Mouse (Mus musculus) cerebellum, adult 9-10 months (tissue): ENCODE measurements around the gene Psmb4.
"Not testable (repeated sequence)": the region's sequence is repeated elsewhere in the genome, so short reads cannot be mapped to it uniquely, and the experiment has no call there.

Experiments used
- DNase-seq: peaks from one replicate; pipeline ENCODE4 v3.0.0; 2022

The Psmb4 gene

GRCm38 (mm10) chr3:94904759-94905158 lies 18.0 kb upstream of the Psmb4 start:
- DNase-seq, result not testable (repeated sequence)

GRCm38 (mm10) chr3:94902747-94903146 lies 16.0 kb upstream of the Psmb4 start:
- DNase-seq, result peak; percentile 57

GRCm38 (mm10) chr3:94894076-94894475 lies 7.3 kb upstream of the Psmb4 start:
- DNase-seq, result no peak

GRCm38 (mm10) chr3:94888595-94888994 lies 1.8 kb upstream of the Psmb4 start:
- no peak for DNase-seq

- no peak for DNase-seq
These were observed 4.2 kb downstream of the Psmb4 start for GRCm38 (mm10) chr3:94882579-94882978.

GRCm38 (mm10) chr3:94881840-94882239 lies 4.9 kb downstream of the Psmb4 start:
- no peak for DNase-seq

GRCm38 (mm10) chr3:94878618-94879017 lies 8.1 kb downstream of the Psmb4 start:
- no peak for DNase-seq

GRCm38 (mm10) chr3:94869011-94869410 lies 17.8 kb downstream of the Psmb4 start:
- no peak for DNase-seq

- DNase-seq, result no peak
These were observed 27.3 kb downstream of the Psmb4 start for GRCm38 (mm10) chr3:94859471-94859870.

- DNase-seq, result no peak
These were observed 34.5 kb downstream of the Psmb4 start for GRCm38 (mm10) chr3:94852215-94852614.

GRCm38 (mm10) chr3:94851731-94852130 lies 35.0 kb downstream of the Psmb4 start:
- DNase-seq, result no peak

GRCm38 (mm10) chr3:94849338-94849737 lies 37.4 kb downstream of the Psmb4 start:
- DNase-seq, result peak; percentile 78

GRCm38 (mm10) chr3:94847382-94847781 lies 39.4 kb downstream of the Psmb4 start:
- DNase-seq, result no peak

GRCm38 (mm10) chr3:94839101-94839500 lies 47.7 kb downstream of the Psmb4 start:
- DNase-seq, result peak; percentile 48

- DNase-seq, result no peak
These were observed 48.1 kb downstream of the Psmb4 start for GRCm38 (mm10) chr3:94838631-94839030.

GRCm38 (mm10) chr3:94837959-94838496 lies 48.7 kb downstream of the Psmb4 start:
- peak; percentile 92 for DNase-seq

GRCm38 (mm10) chr3:94837183-94837890 lies 49.4 kb downstream of the Psmb4 start, which contains the start of gene Pogz:
Gene Pogz (plus strand): TSS chr3:94837567.
- peak; percentile 99 for DNase-seq

- no peak for DNase-seq
These were observed 51.4 kb downstream of the Psmb4 start for GRCm38 (mm10) chr3:94835396-94835795.
